Mouse (Mus musculus) lung, embryonic 14.5 days (tissue): Measurements from ENCODE around the gene Foxp1. TPM values are rescaled to one million over a fixed set of nuclear protein-coding genes. Genes with fewer than 3 reads are reported as not detected.

ENCODE experiments used
- ATAC-seq: fragments of 200-750 bp; cut with Nextera tagmentation; 2 replicates; pipeline ENCODE4 v1.8.0; 2017; ENCODE audit warnings: mild to moderate bottlenecking, moderate TSS enrichment, moderate library complexity; ENCODE audit not compliant: insufficient read depth
- DNase-seq: peaks from one replicate; pipeline ENCODE4 v3.0.0-alpha.2; 2015
- H3K27ac ChIP-seq: fragments of 300-500 bp; sonication (generic); 2 replicates; pipeline ENCODE4 v1.5.1; 2014; ENCODE audit warnings: low read depth, mild to moderate bottlenecking, moderate library complexity
- H3K27me3 ChIP-seq: fragments of 300-500 bp; sonication (generic); 2 replicates; pipeline ENCODE4 v1.6.1; 2014; ENCODE audit warnings: low read length, control low read depth; ENCODE audit not compliant: insufficient read depth
- H3K36me3 ChIP-seq: fragments of 300-500 bp; sonication (generic); 2 replicates; pipeline ENCODE4 v1.6.1; 2014; ENCODE audit warnings: control low read depth; ENCODE audit not compliant: insufficient read depth
- H3K4me1 ChIP-seq: fragments of 300-500 bp; sonication (generic); 2 replicates; pipeline ENCODE4 v1.6.1; 2014; ENCODE audit warnings: antibody characterized with exemption, control low read depth; ENCODE audit not compliant: insufficient read depth
- H3K4me2 ChIP-seq: fragments of 300-500 bp; sonication (generic); 2 replicates; pipeline ENCODE4 v1.6.1; 2014; ENCODE audit warnings: mild to moderate bottlenecking
- H3K4me3 ChIP-seq: fragments of 300-500 bp; sonication (generic); 2 replicates; pipeline ENCODE4 v1.5.1; 2014; ENCODE audit warnings: low read depth, low read length
- H3K9ac ChIP-seq: fragments of 300-500 bp; sonication (generic); 2 replicates; pipeline ENCODE4 v1.6.1; 2014
- H3K9me3 ChIP-seq: fragments of 300-500 bp; sonication (generic); 2 replicates; pipeline ENCODE4 v1.6.1; 2016; ENCODE audit warnings: low read depth, low read length, control low read depth
- CTCF ChIP-seq: IDR thresholded peaks from 2 replicates; pipeline ENCODE4 v1.5.1; 2016; ENCODE audit warnings: antibody characterized with exemption, low read depth
- WGBS: fragments of 180-500 bp; shearing (Covaris S2); extraction: QIAGEN DNeasy Blood & Tissue Kit; methylation state at CpG from one replicate; pipeline ENCODE4 v1.1.7; 2014; 5-methylcytosine and 5-hydroxymethylcytosine counted together
- polyA plus RNA-seq: library from polyadenylated mRNA; unstranded; fragments of >200 nt; fragmentation: Nextera tagmentation; extraction: Ambion mirVana; gene quantifications from 2 replicates; pipeline ENCODE4 v1.2.1, GENCODE M21; 2014

The Foxp1 gene
- polyA plus RNA-seq, 1 experiment from 2014 or later, result 111 TPM

DNA sequence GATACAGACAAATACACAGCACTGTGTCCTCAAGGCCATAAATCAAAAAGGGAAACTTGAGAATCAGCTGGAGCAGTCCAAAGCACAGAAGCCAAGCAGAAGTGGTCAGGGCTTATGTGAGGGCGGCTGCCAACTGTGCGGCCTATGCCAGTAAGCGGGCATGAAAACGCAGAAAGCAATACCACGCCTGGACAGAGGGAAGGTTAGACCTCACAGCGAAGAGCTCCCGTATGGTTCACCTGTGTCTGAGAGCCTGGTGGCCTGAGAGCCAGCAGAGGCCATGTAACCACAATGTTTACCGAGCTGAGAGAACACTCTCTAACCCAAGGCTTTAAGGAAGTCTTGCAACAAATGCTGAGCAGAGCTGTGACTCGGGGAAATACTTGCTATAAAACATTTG is 524.8 kb downstream of the Foxp1 start:
- ATAC-seq (no peak), DNase-seq (no peak)
- H3K36me3 ChIP-seq, result peaks cover 15% of the 10 kb centered on the region; the same call in 1 of the 2 replicates
- H3K27me3 ChIP-seq, result no peaks in the 10 kb centered on the region
- H3K4me3 ChIP-seq, result no peak overlapping the region
- no peak overlapping the region for H3K9ac ChIP-seq
- WGBS, result 80% methylated on average over 9 of the region's 9 CpGs
- no peak overlapping the region for H3K4me2 ChIP-seq
- no peak overlapping the region; the same call in 1 of the 2 replicates for H3K27ac ChIP-seq
- H3K4me1 ChIP-seq, result 0 out of 2 replicates have a peak, but pooled peaks cover 5% of the 10 kb centered on the region
- H3K9me3 ChIP-seq, result no peaks in the 10 kb centered on the region
- no peak for TF ChIP-seq CTCF

DNA sequence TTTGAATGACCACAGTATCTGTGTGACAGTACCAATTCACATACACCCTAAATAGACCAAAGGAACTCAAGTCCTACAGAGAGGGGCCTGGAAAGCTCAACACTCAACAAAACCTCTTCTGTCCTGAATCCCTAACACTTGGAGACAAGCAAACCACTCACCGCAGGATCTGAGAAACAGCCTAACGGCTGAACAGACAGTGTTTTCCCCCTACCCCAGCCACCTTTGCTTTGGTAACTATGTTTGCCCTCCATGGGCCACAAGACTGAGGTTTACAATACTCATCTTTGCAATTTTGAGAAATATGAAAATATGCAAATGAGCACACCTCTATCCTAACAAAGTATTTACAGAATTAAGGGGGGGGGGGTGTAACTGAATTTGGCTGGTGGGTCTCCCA is 525.7 kb downstream of the Foxp1 start:
- Histone ChIP-seq H3K9me3 (no peaks in the 10 kb centered on the region), H3K9ac (no peak overlapping the region), H3K36me3 (peaks cover 11% of the 10 kb centered on the region; the same call in 1 of the 2 replicates), H3K27me3 (no peaks in the 10 kb centered on the region), H3K27ac (no peak overlapping the region), H3K4me3 (no peak overlapping the region), H3K4me2 (no peak overlapping the region), H3K4me1 (0 out of 2 replicates have a peak, but pooled peaks cover 10% of the 10 kb centered on the region)
- WGBS, result 85% methylated on average over 2 of the region's 2 CpGs
- TF ChIP-seq CTCF, result no peak
- no peak for DNase-seq
- ATAC-seq, result no peak

DNA sequence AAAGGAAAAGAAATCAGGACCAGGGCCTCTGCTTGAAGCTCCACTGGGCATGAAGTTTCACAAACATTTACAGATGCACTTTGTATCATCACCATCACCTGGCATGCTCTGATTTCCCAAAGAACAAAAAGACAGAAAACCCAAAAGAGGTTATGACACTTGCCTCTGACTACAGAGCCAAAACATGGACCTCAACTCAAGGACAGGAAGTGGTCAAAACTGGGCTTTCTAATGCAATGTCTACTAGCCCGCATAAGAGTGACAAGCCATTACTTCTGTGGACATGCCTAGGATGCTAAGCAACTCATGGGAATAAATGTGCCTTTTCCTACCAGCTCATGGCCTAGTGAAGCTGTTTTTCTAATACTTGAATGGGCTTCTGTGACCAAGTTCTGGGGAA is 526.2 kb downstream of the Foxp1 start:
- no peak overlapping the region for H3K4me2 ChIP-seq
- ATAC-seq, result no peak
- DNase-seq, result no peak
- no peak overlapping the region for H3K4me3 ChIP-seq
- no peak overlapping the region for H3K27ac ChIP-seq
- H3K9ac ChIP-seq, result no peak overlapping the region
- no peaks in the 10 kb centered on the region for H3K9me3 ChIP-seq
- H3K36me3 ChIP-seq, result peaks cover 11% of the 10 kb centered on the region; the same call in 1 of the 2 replicates
- TF ChIP-seq CTCF, result no peak
- WGBS, result 82% methylated on average over 1 of the region's 1 CpGs
- no peaks in the 10 kb centered on the region for H3K27me3 ChIP-seq
- H3K4me1 ChIP-seq, result 0 out of 2 replicates have a peak, but pooled peaks cover 14% of the 10 kb centered on the region

DNA sequence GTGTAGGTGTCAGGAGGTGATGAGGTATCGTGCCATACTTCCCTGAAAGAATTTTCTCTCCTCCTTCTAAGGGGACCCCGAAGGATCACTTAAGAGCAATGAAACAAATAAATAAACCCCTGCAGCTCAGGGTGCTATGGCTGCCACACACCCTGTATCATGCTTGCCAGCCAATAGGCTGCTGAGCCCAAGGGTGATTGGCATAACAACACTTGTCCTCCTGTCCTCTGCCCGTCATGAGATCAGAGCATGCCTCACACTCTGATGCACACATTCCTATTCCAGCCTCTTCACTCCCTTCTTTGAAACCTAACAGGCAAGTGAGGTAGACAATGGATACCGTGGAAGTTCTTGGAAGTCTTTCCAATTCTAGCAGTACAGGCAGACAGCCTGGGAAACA is 526.8 kb downstream of the Foxp1 start:
- Histone ChIP-seq H3K36me3 (peaks cover 6% of the 10 kb centered on the region; the same call in 1 of the 2 replicates), H3K4me1 (0 out of 2 replicates have a peak, but pooled peaks cover 19% of the 10 kb centered on the region), H3K9ac (no peak overlapping the region), H3K4me3 (no peak overlapping the region), H3K4me2 (no peak overlapping the region), H3K27me3 (no peaks in the 10 kb centered on the region), H3K9me3 (no peaks in the 10 kb centered on the region), H3K27ac (no peak overlapping the region)
- WGBS, result 76% methylated on average over 4 of the region's 4 CpGs
- ATAC-seq, result no peak
- no peak for TF ChIP-seq CTCF
- no peak for DNase-seq

DNA sequence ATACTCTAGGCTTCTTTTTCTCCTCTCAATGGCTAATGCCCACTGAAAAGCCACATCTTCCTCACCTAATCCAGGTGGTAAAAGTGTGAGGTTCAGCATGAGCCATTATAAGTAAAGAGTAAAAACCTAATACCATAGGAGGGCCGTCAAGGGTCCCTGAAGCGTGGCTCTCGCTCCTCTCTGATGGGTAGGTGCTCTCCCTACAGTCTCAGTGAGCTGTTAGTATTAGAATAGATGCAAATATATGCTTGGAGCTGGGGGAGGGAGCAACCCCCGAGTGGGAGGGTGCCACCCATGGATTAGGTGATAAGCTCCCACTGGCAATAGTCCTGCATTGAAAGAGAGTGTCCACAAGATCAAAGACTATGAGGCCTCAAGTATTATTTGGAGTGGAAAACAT is 527.6 kb downstream of the Foxp1 start:
- 0 out of 2 replicates have a peak, but pooled peaks cover 19% of the 10 kb centered on the region for H3K4me1 ChIP-seq
- 73% methylated on average over 4 of the region's 4 CpGs for WGBS
- DNase-seq, result no peak
- no peak for ATAC-seq
- H3K27ac ChIP-seq, result no peak overlapping the region
- H3K36me3 ChIP-seq, result 0 out of 2 replicates have a peak, but pooled peaks cover 2% of the 10 kb centered on the region
- no peak overlapping the region for H3K4me2 ChIP-seq
- no peaks in the 10 kb centered on the region for H3K9me3 ChIP-seq
- no peaks in the 10 kb centered on the region for H3K27me3 ChIP-seq
- TF ChIP-seq CTCF, result no peak
- H3K4me3 ChIP-seq, result no peak overlapping the region
- H3K9ac ChIP-seq, result no peak overlapping the region

DNA sequence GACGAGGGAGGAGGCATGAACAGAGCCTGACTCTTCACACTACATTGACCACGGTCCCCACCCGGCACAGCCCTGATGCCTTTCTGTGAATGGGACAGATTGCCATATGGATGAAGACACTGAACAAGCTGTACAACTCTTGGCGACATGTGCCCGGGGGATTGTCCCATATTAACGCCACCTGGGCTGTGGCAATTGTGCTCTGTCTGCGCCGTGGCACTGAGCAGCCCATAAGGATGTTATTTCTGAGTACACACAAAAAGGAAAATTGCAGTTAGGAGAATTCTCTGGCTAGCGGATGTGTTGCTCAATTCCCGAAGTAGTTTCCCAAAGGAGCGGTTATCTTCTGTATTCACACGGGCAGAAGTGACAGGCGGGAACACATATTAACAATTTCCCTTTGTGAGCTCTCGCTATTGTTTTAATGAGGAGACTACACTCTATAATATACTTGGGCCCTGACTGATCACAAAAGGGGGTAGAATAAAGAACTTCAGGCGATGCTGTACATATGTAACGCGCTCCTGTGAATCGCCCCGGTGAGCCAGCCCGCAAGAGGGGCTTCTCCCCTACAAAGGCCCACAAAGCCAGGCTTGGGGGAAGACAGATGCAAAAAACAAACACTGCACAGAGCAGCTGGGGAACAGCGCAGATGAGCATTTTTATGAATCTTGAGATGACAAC is 528.3 kb downstream of the Foxp1 start:
- DNase-seq (peak; percentile 41), ATAC-seq (no peak)
- Histone ChIP-seq H3K4me3 (no peak overlapping the region), H3K27ac (no peak overlapping the region), H3K4me2 (no peak overlapping the region), H3K27me3 (no peaks in the 10 kb centered on the region), H3K4me1 (0 out of 2 replicates have a peak, but pooled peaks cover 17% of the 10 kb centered on the region), H3K36me3 (no peaks in the 10 kb centered on the region), H3K9ac (no peak overlapping the region), H3K9me3 (no peaks in the 10 kb centered on the region)
- TF ChIP-seq CTCF, result no peak
- WGBS, result 76% methylated on average over 21 of the region's 21 CpGs

DNA sequence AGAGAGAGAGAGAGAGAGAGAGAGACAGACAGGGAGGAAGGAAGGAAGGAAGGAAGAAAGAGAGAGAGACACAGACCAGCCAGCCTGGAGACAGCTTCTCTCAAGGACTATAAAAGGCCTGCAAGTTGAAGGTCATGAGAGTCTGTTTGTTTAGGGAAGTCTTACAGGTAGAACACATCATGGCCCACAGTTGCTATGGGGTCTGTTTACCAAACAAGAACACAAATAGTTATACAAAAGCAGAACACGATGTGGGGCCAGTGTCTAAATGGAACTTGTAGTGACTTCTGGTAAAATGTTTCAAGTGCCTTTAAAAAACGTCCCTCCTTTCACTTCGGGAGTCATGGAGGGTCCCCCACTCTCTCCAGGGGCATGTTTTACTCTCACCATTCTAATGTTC is 529.3 kb downstream of the Foxp1 start:
- TF ChIP-seq CTCF, result no peak
- H3K27ac ChIP-seq, result no peak overlapping the region
- ATAC-seq (no peak), DNase-seq (no peak)
- H3K9ac ChIP-seq, result no peak overlapping the region
- H3K4me1 ChIP-seq, result 0 out of 2 replicates have a peak, but pooled peaks cover 16% of the 10 kb centered on the region
- H3K4me2 ChIP-seq, result no peak overlapping the region
- WGBS, result 46% methylated on average over 3 of the region's 3 CpGs
- H3K9me3 ChIP-seq, result no peaks in the 10 kb centered on the region
- H3K27me3 ChIP-seq, result no peaks in the 10 kb centered on the region
- no peak overlapping the region for H3K4me3 ChIP-seq
- H3K36me3 ChIP-seq, result no peaks in the 10 kb centered on the region
